Mouse (Mus musculus): ENCODE results near the gene Tmem40. TPM values are rescaled to one million over a fixed set of nuclear protein-coding genes. Genes with fewer than 3 reads are reported as not detected.

Gene Tmem40
- polyA plus RNA-seq, 1 experiment, result 0.37 TPM

GRCm38 (mm10) chr6:115701302-115701701 lies 60.9 kb downstream of the Tmem40 start:
- Histone ChIP-seq H3K79me2 (ENCODE audit: control insufficient read depth, insufficient read depth) (no peaks in the 10 kb centered on the region), H3K36me3 (ENCODE audit: control insufficient read depth, insufficient read depth) (no peaks in the 10 kb centered on the region), H3K4me3 (no peak overlapping the region), H3K27me3 (ENCODE audit: control insufficient read depth, insufficient read depth, insufficient read length) (no peaks in the 10 kb centered on the region), H3K4me2 (ENCODE audit: low read depth) (no peak overlapping the region), H3ac (ENCODE audit: control insufficient read depth, insufficient read length) (no peak overlapping the region)
- TF ChIP-seq CEBPB (IDR thresholded peaks at IDR 0.05; ENCODE audit: insufficient read depth, poor library complexity, severe bottlenecking), result no peak
- TF ChIP-seq MYOG (IDR thresholded peaks at IDR 0.05; ENCODE audit: control insufficient read depth in 1 of 3, insufficient read depth in 1 of 3, insufficient read length in 2 of 3, low read depth in 2 of 3), result no peak

DNA sequence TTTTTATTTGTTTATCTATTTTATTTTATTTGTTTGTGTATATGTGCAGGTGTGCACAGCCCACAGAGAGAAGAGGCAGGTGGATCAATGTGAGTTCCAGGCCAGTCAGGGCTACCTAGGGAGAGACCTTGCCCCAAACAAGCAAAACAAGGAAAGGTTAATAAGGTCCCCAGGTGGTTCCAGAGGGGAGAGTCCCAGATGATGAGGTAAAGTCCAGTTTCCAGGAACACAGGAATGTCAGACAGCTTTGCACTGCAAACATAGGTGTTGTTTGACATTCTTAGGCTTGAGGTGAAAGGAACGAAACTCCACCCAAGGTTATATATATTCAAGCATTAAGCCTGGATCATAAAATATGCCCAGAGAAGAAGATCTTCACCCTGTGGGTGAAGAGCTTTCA lies 61.4 kb downstream of the Tmem40 start:
- Histone ChIP-seq H3K27me3 (ENCODE audit: control insufficient read depth, insufficient read depth, insufficient read length) (no peaks in the 10 kb centered on the region), H3ac (ENCODE audit: control insufficient read depth, insufficient read length) (no peak overlapping the region), H3K36me3 (ENCODE audit: control insufficient read depth, insufficient read depth) (no peaks in the 10 kb centered on the region), H3K79me2 (ENCODE audit: control insufficient read depth, insufficient read depth) (no peaks in the 10 kb centered on the region), H3K4me2 (ENCODE audit: low read depth) (no peak overlapping the region), H3K4me3 (no peak overlapping the region)
- TF ChIP-seq MYOD1 (IDR thresholded peaks at IDR 0.05; ENCODE audit: control insufficient read depth in 1 of 3, insufficient read length in 2 of 3, low read depth in 2 of 3), result no peak
- no peak for TF ChIP-seq TCF12 (IDR thresholded peaks at IDR 0.05; ENCODE audit: insufficient read depth, poor library complexity, severe bottlenecking)
- no peak for TF ChIP-seq USF1 (IDR thresholded peaks at IDR 0.05; ENCODE audit: low read depth)
- TF ChIP-seq MAX (IDR thresholded peaks at IDR 0.05; ENCODE audit: low read depth), result no peak
- no peak for TF ChIP-seq TCF3 (IDR thresholded peaks at IDR 0.05; ENCODE audit: insufficient read length, low read depth)

GRCm38 (mm10) chr6:115698699-115699098 lies 63.5 kb downstream of the Tmem40 start:
- no peaks in the 10 kb centered on the region for H3K79me2 ChIP-seq (ENCODE audit: control insufficient read depth, insufficient read depth)
- no peak overlapping the region for H3ac ChIP-seq (ENCODE audit: control insufficient read depth, insufficient read length)
- H3K27me3 ChIP-seq (ENCODE audit: control insufficient read depth, insufficient read depth, insufficient read length), result no peaks in the 10 kb centered on the region
- H3K4me3 ChIP-seq, result no peak overlapping the region
- TF ChIP-seq TCF3 (IDR thresholded peaks at IDR 0.05; ENCODE audit: insufficient read length, low read depth), result no peak
- no peak for TF ChIP-seq E2F4 (IDR thresholded peaks at IDR 0.05; ENCODE audit: insufficient read depth)
- no peak for TF ChIP-seq TCF12 (IDR thresholded peaks at IDR 0.05; ENCODE audit: insufficient read depth, poor library complexity, severe bottlenecking)
- TF ChIP-seq MAX (IDR thresholded peaks at IDR 0.05; ENCODE audit: low read depth), result no peak
- no peak for TF ChIP-seq POLR2A (IDR thresholded peaks at IDR 0.05; ENCODE audit: insufficient read length, low read depth)
- no peak for TF ChIP-seq POLR2AphosphoS2 (IDR thresholded peaks at IDR 0.05; ENCODE audit: insufficient read length, low read depth)
- TF ChIP-seq SRF (IDR thresholded peaks at IDR 0.05; ENCODE audit: control insufficient read depth, insufficient read length, low read depth), result no peak
- TF ChIP-seq MYOD1 (IDR thresholded peaks at IDR 0.05; ENCODE audit: control insufficient read depth in 1 of 3, insufficient read length in 2 of 3, low read depth in 2 of 3), result no peak
- TF ChIP-seq MYOG (IDR thresholded peaks at IDR 0.05; ENCODE audit: control insufficient read depth in 1 of 3, insufficient read depth in 1 of 3, insufficient read length in 2 of 3, low read depth in 2 of 3), result no peak
- no peak for TF ChIP-seq CEBPB (IDR thresholded peaks at IDR 0.05; ENCODE audit: insufficient read depth, poor library complexity, severe bottlenecking)
- no peak for TF ChIP-seq USF1 (IDR thresholded peaks at IDR 0.05; ENCODE audit: low read depth)
- TF ChIP-seq REST (IDR thresholded peaks at IDR 0.05; ENCODE audit: insufficient read depth, insufficient read length), result no peak
- H3K36me3 ChIP-seq (ENCODE audit: control insufficient read depth, insufficient read depth), result no peaks in the 10 kb centered on the region
- H3K4me2 ChIP-seq (ENCODE audit: low read depth), result no peak overlapping the region

- TF ChIP-seq POLR2AphosphoS2 (IDR thresholded peaks at IDR 0.05; ENCODE audit: insufficient read length, low read depth), result no peak
- TF ChIP-seq MYOG (IDR thresholded peaks at IDR 0.05; ENCODE audit: control insufficient read depth in 1 of 3, insufficient read depth in 1 of 3, insufficient read length in 2 of 3, low read depth in 2 of 3), result peak in 1 of 3 experiments; percentile 76
- TF ChIP-seq MYOD1 (IDR thresholded peaks at IDR 0.05; ENCODE audit: control insufficient read depth in 1 of 3, insufficient read length in 2 of 3, low read depth in 2 of 3), result peak in 1 of 3 experiments; percentile 11
- peak overlapping the region; percentile 18 for H3K4me2 ChIP-seq (ENCODE audit: low read depth)
Observed at GRCm38 (mm10) chr6:115697739-115698558, 64.3 kb downstream of the Tmem40 start.

DNA sequence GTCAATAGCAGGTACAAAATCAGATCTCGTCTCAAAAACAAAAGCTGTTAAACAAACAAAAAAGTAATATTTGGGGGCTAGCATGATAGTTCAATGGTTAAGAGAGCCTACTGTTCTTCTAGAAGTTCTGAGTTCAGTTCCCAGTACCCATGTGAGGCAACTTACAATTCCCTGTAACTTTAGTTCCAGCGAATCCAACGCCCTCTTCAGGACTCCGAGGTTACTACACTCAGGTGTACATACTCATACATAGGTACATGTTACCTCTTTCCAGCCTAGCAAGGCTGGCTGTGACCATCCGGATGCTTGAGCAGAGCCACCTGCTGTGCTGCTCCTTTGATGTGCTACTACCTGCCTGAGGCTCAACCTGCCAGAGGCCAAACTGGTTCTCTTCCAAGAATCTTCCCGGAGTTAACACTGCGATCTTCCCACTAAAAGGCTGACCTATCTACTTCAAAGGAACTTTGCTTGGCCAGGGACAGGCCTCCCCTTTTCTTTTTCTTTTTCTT lies 65.4 kb downstream of the Tmem40 start:
- Histone ChIP-seq H3K79me2 (ENCODE audit: control insufficient read depth, insufficient read depth) (no peaks in the 10 kb centered on the region), H3K4me2 (ENCODE audit: low read depth) (no peak overlapping the region), H3K27me3 (ENCODE audit: control insufficient read depth, insufficient read depth, insufficient read length) (no peaks in the 10 kb centered on the region), H3K4me3 (no peak overlapping the region), H3K36me3 (ENCODE audit: control insufficient read depth, insufficient read depth) (no peaks in the 10 kb centered on the region), H3ac (ENCODE audit: control insufficient read depth, insufficient read length) (no peak overlapping the region)
- TF ChIP-seq CEBPB (IDR thresholded peaks at IDR 0.05; ENCODE audit: insufficient read depth, poor library complexity, severe bottlenecking), result no peak

More at GRCm38 (mm10) chr6:115697739-115698558, 64.3 kb downstream of the Tmem40 start:
- Histone ChIP-seq H3K36me3 (ENCODE audit: control insufficient read depth, insufficient read depth) (no peaks in the 10 kb centered on the region), H3K79me2 (ENCODE audit: control insufficient read depth, insufficient read depth) (no peaks in the 10 kb centered on the region), H3ac (ENCODE audit: control insufficient read depth, insufficient read length) (no peak overlapping the region), H3K27me3 (ENCODE audit: control insufficient read depth, insufficient read depth, insufficient read length) (no peaks in the 10 kb centered on the region), H3K4me3 (no peak overlapping the region)
